Mouse (Mus musculus) forebrain, embryonic 12.5 days (tissue): ENCODE data around the gene Sae1. TPM values are rescaled to one million over a fixed set of nuclear protein-coding genes. Genes with fewer than 3 reads are reported as not detected.
"Not testable (repeated sequence)": the region's sequence is repeated elsewhere in the genome, so short reads cannot be mapped to it uniquely, and the experiment has no call there.

Experiments
- ATAC-seq: fragments of 200-750 bp; cut with Nextera tagmentation; 2 replicates; pipeline ENCODE4 v1.8.0; 2017; ENCODE audit warnings: moderate TSS enrichment; ENCODE audit not compliant: low FRiP score
- H3K27ac ChIP-seq: fragments of 300-500 bp; sonication (generic); 2 replicates; pipeline ENCODE4 v1.5.1; 2016; ENCODE audit warnings: mild to moderate bottlenecking
- H3K27me3 ChIP-seq: fragments of 300-500 bp; sonication (generic); 2 replicates; pipeline ENCODE4 v1.6.1; 2016; ENCODE audit warnings: mild to moderate bottlenecking
- H3K36me3 ChIP-seq: fragments of 300-500 bp; sonication (generic); replicated peaks from 2 replicates; pipeline ENCODE4 v1.6.1; 2016; ENCODE audit warnings: mild to moderate bottlenecking
- H3K4me1 ChIP-seq: fragments of 300-500 bp; sonication (generic); 2 replicates; pipeline ENCODE4 v1.6.1; 2016
- H3K4me2 ChIP-seq: fragments of 300-500 bp; sonication (generic); 2 replicates; pipeline ENCODE4 v1.6.1; 2016; ENCODE audit warnings: mild to moderate bottlenecking, moderate library complexity
- H3K4me3 ChIP-seq: fragments of 300-500 bp; sonication (generic); replicated peaks from 2 replicates; pipeline ENCODE4 v1.5.1; 2016; ENCODE audit warnings: mild to moderate bottlenecking
- H3K9ac ChIP-seq: fragments of 300-500 bp; sonication (generic); 2 replicates; pipeline ENCODE4 v1.6.1; 2016; ENCODE audit warnings: mild to moderate bottlenecking
- H3K9me3 ChIP-seq: fragments of 300-500 bp; sonication (generic); 2 replicates; pipeline ENCODE4 v1.6.1; 2016
- WGBS: fragments of 180-500 bp; shearing (Covaris S2); methylation state at CpG from one replicate; pipeline ENCODE4 v1.1.7; 2016; 5-methylcytosine and 5-hydroxymethylcytosine counted together
- polyA plus RNA-seq: library from polyadenylated mRNA; unstranded; fragments of >200 nt; fragmentation: Nextera tagmentation; extraction: Ambion mirVana; gene quantifications from 2 replicates; pipeline ENCODE4 v1.2.1, GENCODE M21; 2016

Gene Sae1
- polyA plus RNA-seq, 1 experiment from 2014 or later, result 403 TPM

DNA sequence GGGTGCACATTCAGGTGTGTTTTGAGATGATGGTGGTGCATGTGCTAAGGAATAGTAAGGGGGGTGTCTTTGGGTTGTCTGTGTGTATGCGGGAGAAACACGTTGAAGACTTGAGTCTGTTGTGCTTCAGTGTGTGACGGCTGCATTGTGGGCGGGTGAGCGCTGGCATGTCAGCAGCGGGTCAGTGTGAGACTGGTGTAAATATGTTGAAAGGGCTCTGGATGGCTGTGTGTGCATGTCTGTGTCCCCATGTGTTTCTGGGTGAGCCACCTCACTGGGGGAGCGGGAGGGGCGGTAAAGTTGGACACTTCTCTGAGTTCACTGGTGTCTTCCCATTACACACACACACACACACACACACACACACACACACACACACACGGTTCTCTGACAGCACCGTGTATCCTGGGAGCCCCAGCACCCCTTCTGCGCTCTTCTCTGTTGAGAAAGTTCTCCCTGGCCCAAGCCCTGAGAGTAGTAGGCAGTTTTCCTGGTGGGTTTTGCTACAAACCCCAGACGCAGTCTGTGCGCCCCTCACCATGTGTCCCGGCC is 76.1 kb downstream of the Sae1 start:
- no peaks in the 10 kb centered on the region for H3K36me3 ChIP-seq
- H3K27me3 ChIP-seq, result peaks cover 24% of the 10 kb centered on the region
- peak overlapping the region; percentile 94 for H3K27ac ChIP-seq
- H3K4me2 ChIP-seq, result peak overlapping the region; percentile 93
- WGBS, result 1% methylated on average over 14 of the region's 14 CpGs
- peak overlapping the region; percentile 82 for H3K9ac ChIP-seq
- H3K9me3 ChIP-seq, result no peaks in the 10 kb centered on the region
- no peak for ATAC-seq
- peak overlapping the region; percentile 58 for H3K4me3 ChIP-seq
- peaks cover 60% of the 10 kb centered on the region for H3K4me1 ChIP-seq

DNA sequence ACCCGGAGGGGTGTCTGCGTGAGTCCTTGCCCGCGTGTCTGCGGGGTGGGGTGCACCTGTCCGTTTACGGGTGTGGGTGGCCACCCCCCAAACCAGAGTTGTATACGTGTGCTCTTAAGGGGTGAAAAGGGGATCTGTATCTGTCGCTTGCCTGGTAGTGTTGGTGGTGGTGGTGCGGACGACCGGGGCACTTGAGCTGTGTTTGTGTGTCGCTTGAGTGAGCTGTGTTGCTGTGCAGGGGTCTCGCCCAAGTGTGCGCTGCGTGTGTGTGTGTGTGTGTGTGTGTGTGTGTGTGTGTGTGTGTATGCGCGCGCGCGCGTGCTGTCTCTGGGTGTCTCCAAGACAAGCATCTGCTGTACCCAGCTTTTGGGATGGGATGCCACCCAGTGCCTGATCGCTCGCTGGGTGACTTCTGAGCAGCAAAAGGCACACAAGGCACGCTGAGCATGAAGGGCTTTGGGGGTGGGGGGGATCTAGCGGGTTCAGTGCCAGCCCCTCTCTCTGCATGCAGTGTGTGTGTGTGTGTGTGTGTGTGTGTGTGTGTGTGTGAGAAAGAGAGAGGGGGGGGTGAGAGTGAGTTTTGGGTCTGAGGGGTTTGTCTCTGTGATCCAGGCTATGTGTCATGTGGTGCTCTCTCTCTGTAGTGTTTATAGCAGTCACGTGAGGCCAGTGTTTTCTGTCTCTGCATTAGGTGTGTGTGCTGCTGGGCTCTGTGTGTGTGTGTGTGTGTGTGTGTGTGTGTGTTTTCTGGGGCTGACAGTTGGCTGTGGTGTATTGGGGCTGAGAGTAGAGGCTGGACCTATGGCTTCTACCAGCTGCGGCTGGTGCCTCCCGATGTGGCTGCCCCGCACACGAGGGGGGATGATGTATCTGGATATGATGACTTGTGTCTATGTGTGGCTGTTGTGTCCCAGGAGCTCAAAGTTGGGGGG is 76.8 kb downstream of the Sae1 start:
- WGBS, result 1% methylated on average over 31 of the region's 31 CpGs
- Histone ChIP-seq H3K4me3 (peak overlapping the region; percentile 58), H3K9ac (peak overlapping the region; percentile 82), H3K27me3 (peaks cover 24% of the 10 kb centered on the region), H3K4me2 (peak overlapping the region; percentile 93), H3K4me1 (peaks cover 60% of the 10 kb centered on the region), H3K27ac (peak overlapping the region; percentile 54; the same call in 1 of the 2 replicates), H3K9me3 (no peaks in the 10 kb centered on the region), H3K36me3 (no peaks in the 10 kb centered on the region)
- no peak for ATAC-seq

- H3K4me3 ChIP-seq, result peak overlapping the region; percentile 58
- no peaks in the 10 kb centered on the region for H3K9me3 ChIP-seq
- H3K9ac ChIP-seq, result peak overlapping the region; percentile 82
- peak overlapping the region; percentile 54; the same call in 1 of the 2 replicates for H3K27ac ChIP-seq
- no peak for ATAC-seq
- H3K4me1 ChIP-seq, result peaks cover 60% of the 10 kb centered on the region
- H3K36me3 ChIP-seq, result no peaks in the 10 kb centered on the region
- 0% methylated on average over 33 of the region's 56 CpGs for WGBS
- peaks cover 24% of the 10 kb centered on the region for H3K27me3 ChIP-seq
- H3K4me2 ChIP-seq, result peak overlapping the region; percentile 93
Observed at GRCm38 (mm10) chr7:16310020-16310520, 77.5 kb downstream of the Sae1 start.

DNA sequence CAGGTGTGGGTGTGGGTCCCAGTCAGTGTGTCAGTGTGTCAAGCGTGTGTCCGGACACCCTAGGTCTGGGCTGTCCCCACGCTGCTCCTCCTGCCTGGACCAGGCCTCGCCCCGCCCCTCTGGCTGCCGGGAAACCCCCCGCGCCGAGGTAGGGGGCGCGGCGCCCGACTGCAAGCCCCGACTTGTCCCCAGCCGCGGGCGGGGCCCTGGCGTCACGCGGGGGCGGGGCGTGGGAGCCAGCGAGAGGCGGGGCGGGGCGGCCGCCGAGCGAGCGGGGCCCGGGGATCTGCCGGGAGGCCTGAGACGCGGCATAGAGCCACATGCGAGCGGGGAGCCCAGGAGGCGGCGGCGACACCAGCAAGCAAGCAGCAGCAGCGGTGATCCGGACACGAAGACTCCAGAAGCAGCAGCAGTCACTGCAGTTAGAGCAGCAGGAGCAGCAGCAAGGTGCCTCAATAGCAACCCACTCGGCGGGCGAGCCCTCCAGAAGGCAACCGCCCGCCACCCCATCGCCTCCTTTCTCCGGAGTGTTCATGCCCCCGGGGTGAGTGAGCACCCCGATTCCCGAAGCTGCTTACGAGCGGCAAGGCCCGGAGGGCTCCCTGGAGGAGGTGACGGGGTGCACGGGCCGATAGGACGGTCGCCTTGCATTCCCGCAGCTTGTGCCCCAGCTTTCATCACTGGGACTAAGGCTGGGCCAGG is 78.1 kb downstream of the Sae1 start:
- peak overlapping the region; percentile 93 for H3K4me2 ChIP-seq
- peaks cover 60% of the 10 kb centered on the region for H3K4me1 ChIP-seq
- H3K9ac ChIP-seq, result peak overlapping the region; percentile 82
- no peaks in the 10 kb centered on the region for H3K36me3 ChIP-seq
- H3K9me3 ChIP-seq, result no peaks in the 10 kb centered on the region
- H3K27me3 ChIP-seq, result peaks cover 24% of the 10 kb centered on the region
- under 1% methylated on average over 61 of the region's 61 CpGs for WGBS
- H3K27ac ChIP-seq, result peak overlapping the region; percentile 54
- peak overlapping the region; percentile 58 for H3K4me3 ChIP-seq
- peak; percentile 15 for ATAC-seq

GRCm38 (mm10) chr7:16308555-16309317 is 78.9 kb downstream of the Sae1 start:
- H3K4me1 ChIP-seq, result peaks cover 52% of the 10 kb centered on the region
- no peak for ATAC-seq
- peaks cover 24% of the 10 kb centered on the region for H3K27me3 ChIP-seq
- WGBS, result 48% methylated on average over 16 of the region's 16 CpGs
- no peaks in the 10 kb centered on the region for H3K36me3 ChIP-seq
- peak overlapping the region; percentile 58 for H3K4me3 ChIP-seq
- H3K9me3 ChIP-seq, result no peaks in the 10 kb centered on the region
- H3K4me2 ChIP-seq, result peak overlapping the region; percentile 93
- peak overlapping the region; percentile 82 for H3K9ac ChIP-seq
- H3K27ac ChIP-seq, result peak overlapping the region; percentile 54

DNA sequence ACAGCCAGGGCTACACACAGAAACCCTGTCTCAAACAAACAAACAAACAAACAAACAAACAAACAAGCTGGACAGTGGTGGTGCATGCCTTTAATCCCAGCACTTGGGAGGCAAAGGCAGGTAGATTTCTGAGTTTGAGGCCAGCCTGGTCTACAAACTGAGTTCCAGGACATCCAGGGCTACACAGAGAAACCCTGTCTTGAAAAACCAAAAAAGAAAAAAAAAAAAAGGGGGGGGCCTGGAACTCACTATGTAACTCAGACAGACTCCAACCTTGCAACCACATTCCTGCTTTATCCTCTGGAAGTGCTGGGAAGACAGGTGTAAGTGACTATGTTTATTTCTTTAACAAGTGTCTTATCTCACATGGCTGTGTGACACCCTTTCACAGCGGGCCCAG is 79.5 kb downstream of the Sae1 start, which contains the start of gene Bbc3:
TSS of gene Bbc3 (plus strand) at position 301 of the 400 bp plus-strand sequence.
- ATAC-seq, H3K9me3 ChIP-seq, H3K36me3 ChIP-seq: not testable (repeated sequence)
- WGBS, result 63% methylated on average over 1 of the region's 1 CpGs
- Histone ChIP-seq H3K4me3 (peak within 1 kb of the TSS; percentile 58), H3K9ac (peak within 1 kb of the TSS; percentile 82), H3K27me3 (peaks cover 24% of the 10 kb centered on the region), H3K27ac (peak within 1 kb of the TSS; percentile 54), H3K4me1 (peaks cover 46% of the 10 kb centered on the region), H3K4me2 (peak within 1 kb of the TSS; percentile 93)

DNA sequence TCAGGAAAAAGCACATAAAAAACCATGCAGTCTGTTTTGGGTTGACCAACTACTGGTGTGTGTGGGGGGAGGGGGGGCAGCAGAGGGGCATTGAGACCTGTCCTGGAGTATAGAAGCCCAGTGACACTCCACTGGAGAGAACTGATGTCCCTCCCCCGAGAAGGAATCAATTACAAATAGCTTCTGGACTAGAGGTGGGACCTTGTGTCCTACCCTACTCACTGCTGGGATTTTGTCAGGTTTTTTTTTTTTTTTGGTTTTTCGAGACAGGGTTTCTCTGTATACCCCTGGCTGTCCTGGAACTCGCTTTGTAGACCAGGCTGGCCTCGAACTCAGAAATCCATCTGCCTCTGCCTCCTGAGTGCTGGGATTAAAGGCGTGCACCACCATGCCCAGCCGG is 80.5 kb downstream of the Sae1 start:
- H3K4me2 ChIP-seq, ATAC-seq, H3K36me3 ChIP-seq, H3K9me3 ChIP-seq, H3K9ac ChIP-seq, H3K27ac ChIP-seq, H3K4me3 ChIP-seq: not testable (repeated sequence)
- H3K27me3 ChIP-seq, result peaks cover 22% of the 10 kb centered on the region
- WGBS, result 83% methylated on average over 6 of the region's 6 CpGs
- H3K4me1 ChIP-seq, result peaks cover 37% of the 10 kb centered on the region

DNA sequence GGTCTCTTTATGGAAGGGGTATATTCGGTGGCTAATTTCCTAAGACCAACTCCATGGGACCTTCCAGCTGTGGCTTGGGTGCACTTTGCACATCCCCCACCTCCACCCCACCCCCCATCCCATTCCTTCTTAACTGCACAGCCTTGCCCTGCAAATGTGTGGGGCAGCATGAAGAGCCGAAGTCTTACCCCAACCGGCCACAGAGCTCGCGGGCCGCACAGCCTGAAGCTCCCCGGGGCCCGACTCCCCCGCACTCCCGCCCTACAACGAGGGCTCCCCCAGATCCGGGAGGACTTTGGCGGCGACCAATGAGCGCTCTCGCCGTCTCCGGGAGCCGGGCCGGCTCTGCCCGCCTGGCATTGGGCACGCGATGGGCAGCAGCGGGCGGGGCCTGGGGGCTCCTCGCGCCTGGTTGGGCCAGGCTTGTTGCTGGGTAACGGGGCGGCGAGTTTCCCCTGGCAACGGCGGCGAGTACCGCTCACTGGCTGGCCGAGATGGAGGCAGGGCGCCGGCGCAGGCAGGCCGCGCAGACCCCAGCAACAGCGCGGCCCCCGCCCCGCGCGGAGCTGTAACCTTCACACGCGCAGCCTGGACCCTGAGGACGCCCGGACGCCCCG is 88.1 kb downstream of the Sae1 start:
- peak; percentile 92 for ATAC-seq
- H3K36me3 ChIP-seq, result no peaks in the 10 kb centered on the region
- WGBS, result under 1% methylated on average over 52 of the region's 52 CpGs

GRCm38 (mm10) chr7:16298927-16299326 is 88.7 kb downstream of the Sae1 start:
- WGBS, result 79% methylated on average over 5 of the region's 5 CpGs
- Histone ChIP-seq H3K9me3 (no peaks in the 10 kb centered on the region), H3K27me3 (no peaks in the 10 kb centered on the region), H3K9ac (0 out of 2 replicates have a peak overlapping the region, but pooled peaks have one; percentile 58), H3K4me1 (peaks cover 37% of the 10 kb centered on the region), H3K36me3 (no peaks in the 10 kb centered on the region), H3K27ac (peak overlapping the region; percentile 74), H3K4me2 (peak overlapping the region; percentile 65), H3K4me3 (peak overlapping the region; percentile 47)
- no peak for ATAC-seq

More for the DNA sequence above, 88.1 kb downstream of the Sae1 start:
- Histone ChIP-seq H3K4me3 (peak overlapping the region; percentile 47), H3K4me2 (peak overlapping the region; percentile 65), H3K27me3 (no peaks in the 10 kb centered on the region), H3K4me1 (peaks cover 37% of the 10 kb centered on the region), H3K27ac (peak overlapping the region; percentile 74), H3K9me3 (no peaks in the 10 kb centered on the region), H3K9ac (peak overlapping the region; percentile 58)

- peaks cover 37% of the 10 kb centered on the region for H3K4me1 ChIP-seq
- H3K27me3 ChIP-seq, result no peaks in the 10 kb centered on the region
- no peaks in the 10 kb centered on the region for H3K9me3 ChIP-seq
- no peak overlapping the region for H3K4me3 ChIP-seq
- 69% methylated on average over 2 of the region's 2 CpGs for WGBS
- no peaks in the 10 kb centered on the region for H3K36me3 ChIP-seq
- H3K4me2 ChIP-seq, result no peak overlapping the region
- no peak overlapping the region for H3K9ac ChIP-seq
- H3K27ac ChIP-seq, result no peak overlapping the region
- no peak for ATAC-seq
Observed at GRCm38 (mm10) chr7:16297616-16298015, 90.0 kb downstream of the Sae1 start.

DNA sequence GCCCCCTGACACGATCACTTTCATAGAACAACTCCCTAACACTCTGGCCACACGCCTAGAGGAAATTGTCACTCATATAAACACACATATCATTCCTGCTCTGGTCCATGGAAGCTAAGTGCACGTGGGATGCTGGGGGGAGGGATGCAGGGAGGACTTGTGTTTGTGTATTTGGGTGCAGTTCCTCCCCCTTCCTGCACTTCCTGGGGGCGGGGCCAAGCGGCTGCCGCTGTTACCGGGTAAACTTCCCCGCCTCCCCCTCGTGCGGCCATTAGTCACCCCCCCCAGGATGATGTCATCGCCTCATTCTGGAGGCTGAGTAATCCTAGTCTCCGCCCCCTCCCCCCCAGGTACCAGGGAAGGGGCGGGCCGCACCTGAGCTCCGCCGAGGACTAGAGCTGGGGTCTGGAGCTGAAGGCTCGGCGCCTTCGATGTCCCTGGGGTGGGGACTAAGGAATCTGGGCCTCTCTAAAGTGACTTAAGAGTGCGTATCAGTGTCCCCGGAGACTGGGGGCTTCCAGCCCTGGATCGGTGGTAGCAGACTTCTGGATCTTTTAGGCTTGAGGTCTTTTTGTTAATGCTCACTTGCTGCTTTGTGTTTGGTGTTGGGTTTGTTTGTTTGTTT is 90.7 kb downstream of the Sae1 start:
- Histone ChIP-seq H3K27ac (peak overlapping the region; percentile 87), H3K9me3 (no peaks in the 10 kb centered on the region)

More for the DNA sequence above, 90.7 kb downstream of the Sae1 start:
- H3K9ac ChIP-seq, result peak overlapping the region; percentile 47
- H3K4me2 ChIP-seq, result peak overlapping the region; percentile 73
- under 1% methylated on average over 21 of the region's 22 CpGs for WGBS
- ATAC-seq, result no peak
- H3K27me3 ChIP-seq, result no peaks in the 10 kb centered on the region
- no peaks in the 10 kb centered on the region for H3K36me3 ChIP-seq
- peak overlapping the region; percentile 35 for H3K4me3 ChIP-seq
- peaks cover 37% of the 10 kb centered on the region for H3K4me1 ChIP-seq
